Mouse (Mus musculus) stomach, embryonic 14.5 days (tissue): ENCODE data around the gene Gm20388. TPM values are rescaled to one million over a fixed set of nuclear protein-coding genes. Genes with fewer than 3 reads are reported as not detected.

Experiments used
- ATAC-seq: fragments of 200-750 bp; cut with Nextera tagmentation; 2 replicates; pipeline ENCODE4 v1.8.0; 2017; ENCODE audit warnings: low read depth, moderate TSS enrichment; ENCODE audit not compliant: insufficient number of reproducible peaks, insufficient read depth, low FRiP score
- H3K27ac ChIP-seq: fragments of 300-500 bp; sonication (generic); 2 replicates; pipeline ENCODE4 v1.5.1; 2014; ENCODE audit warnings: mild to moderate bottlenecking, low read length, moderate library complexity, mixed read lengths
- H3K27me3 ChIP-seq: fragments of 300-500 bp; sonication (generic); 2 replicates; pipeline ENCODE4 v1.6.1; 2014; ENCODE audit warnings: low read length, control low read depth, mixed read lengths; ENCODE audit not compliant: control insufficient read depth, insufficient read depth
- H3K36me3 ChIP-seq: fragments of 300-500 bp; sonication (generic); 2 replicates; pipeline ENCODE4 v1.6.1; 2014; ENCODE audit warnings: mild to moderate bottlenecking, control low read depth, low read length, moderate library complexity, mixed read lengths; ENCODE audit not compliant: control insufficient read depth, insufficient read depth
- H3K4me1 ChIP-seq: fragments of 300-500 bp; sonication (generic); 2 replicates; pipeline ENCODE4 v1.6.1; 2014; ENCODE audit warnings: low read length, control low read depth, mixed read lengths; ENCODE audit not compliant: control insufficient read depth, insufficient read depth
- H3K4me2 ChIP-seq: fragments of 300-500 bp; sonication (generic); replicated peaks from 2 replicates; pipeline ENCODE4 v1.6.1; 2014; ENCODE audit warnings: low read depth, low read length, control low read depth
- H3K4me3 ChIP-seq: fragments of 300-500 bp; sonication (generic); 2 replicates; pipeline ENCODE4 v1.5.1; 2014; ENCODE audit warnings: low read depth, low read length, control low read depth
- H3K9ac ChIP-seq: fragments of 300-500 bp; sonication (generic); replicated peaks from 2 replicates; pipeline ENCODE4 v1.6.1; 2014; ENCODE audit warnings: low read depth, mild to moderate bottlenecking, control low read depth, low read length, moderate library complexity, mixed read lengths
- H3K9me3 ChIP-seq: fragments of 300-500 bp; sonication (generic); 2 replicates; pipeline ENCODE4 v1.6.1; 2016; ENCODE audit warnings: low read depth, low read length, control low read depth; ENCODE audit not compliant: control insufficient read depth
- WGBS: fragments of 180-500 bp; shearing (Covaris S2); extraction: QIAGEN DNeasy Blood & Tissue Kit; methylation state at CpG from one replicate; pipeline ENCODE4 v1.1.7; 2014; 5-methylcytosine and 5-hydroxymethylcytosine counted together
- polyA plus RNA-seq: library from polyadenylated mRNA; unstranded; fragments of >200 nt; fragmentation: Nextera tagmentation; extraction: Ambion mirVana; gene quantifications from 2 replicates; pipeline ENCODE4 v1.2.1, GENCODE M21; 2014

Gene Gm20388
- polyA plus RNA-seq, 1 experiment from 2014 or later, result 11.4 TPM

DNA sequence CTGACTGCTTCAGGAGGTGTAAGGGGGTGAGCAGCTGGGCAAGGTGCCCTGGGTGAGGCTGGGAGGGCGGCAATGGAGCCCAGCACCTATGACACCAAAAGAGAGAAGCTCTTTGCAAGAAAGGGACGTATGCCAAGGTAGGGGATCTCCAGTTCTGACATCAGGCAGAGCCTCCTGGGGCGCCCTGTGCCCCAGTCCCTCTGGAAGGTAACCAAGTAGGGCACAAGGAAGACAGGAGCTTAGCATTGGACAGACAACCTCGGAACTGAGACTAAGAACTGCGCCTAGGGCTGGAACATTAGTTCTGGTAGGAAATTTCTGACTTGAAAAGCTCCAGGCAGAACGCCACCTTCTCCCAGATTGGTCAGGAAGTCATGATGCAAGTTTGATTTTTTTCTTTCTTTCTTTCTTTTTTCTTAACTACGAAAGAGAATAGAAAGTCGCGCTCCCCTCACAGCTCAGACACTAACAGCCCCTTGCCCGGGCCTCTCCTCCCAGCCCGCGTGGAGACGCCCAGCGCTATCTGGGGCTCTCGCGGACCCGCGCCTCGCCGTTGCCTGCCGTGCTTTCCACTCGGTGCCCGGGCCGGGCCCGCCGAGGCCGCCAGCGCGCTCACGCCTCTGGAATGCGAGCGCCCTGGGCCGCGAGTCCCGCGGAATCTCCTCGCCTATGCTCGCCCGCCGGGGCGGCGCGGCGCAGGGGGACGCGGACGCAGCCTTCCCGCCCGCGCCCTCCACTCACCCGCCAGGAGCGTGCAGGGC lies 2639.8 kb downstream of the Gm20388 start:
- peak overlapping the region; percentile 70 for H3K4me3 ChIP-seq
- WGBS, result 3% methylated on average over 52 of the region's 52 CpGs
- ATAC-seq, result peak; percentile 42

DNA sequence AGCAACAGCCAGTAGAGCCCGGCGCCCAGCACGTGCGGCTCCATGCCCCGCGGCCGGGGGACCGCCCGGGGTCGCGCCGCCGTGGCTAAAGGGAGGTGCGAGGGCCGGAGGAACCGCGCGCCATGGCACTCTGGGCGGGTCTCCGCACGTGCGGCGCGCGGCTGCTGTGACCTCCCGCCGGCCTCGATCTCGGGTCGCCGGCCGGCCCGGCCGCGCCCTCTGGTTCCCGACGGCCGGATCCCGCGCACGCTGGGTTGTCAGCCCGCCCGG lies 2640.3 kb downstream of the Gm20388 start:
- no peak; the same call in 1 of the 2 replicates for ATAC-seq
- Histone ChIP-seq H3K4me1 (peaks cover 33% of the 10 kb centered on the region), H3K9me3 (no peaks in the 10 kb centered on the region), H3K4me2 (peak overlapping the region; percentile 72), H3K36me3 (no peaks in the 10 kb centered on the region), H3K9ac (peak overlapping the region; percentile 93), H3K4me3 (peak overlapping the region; percentile 70), H3K27ac (peak overlapping the region; percentile 90), H3K27me3 (no peaks in the 10 kb centered on the region)
- under 1% methylated on average over 43 of the region's 43 CpGs for WGBS

More for the DNA sequence above, 2639.8 kb downstream of the Gm20388 start:
- peak overlapping the region; percentile 72 for H3K4me2 ChIP-seq
- H3K4me1 ChIP-seq, result peaks cover 33% of the 10 kb centered on the region
- H3K27me3 ChIP-seq, result no peaks in the 10 kb centered on the region
- no peaks in the 10 kb centered on the region for H3K9me3 ChIP-seq
- peak overlapping the region; percentile 90 for H3K27ac ChIP-seq
- peak overlapping the region; percentile 93 for H3K9ac ChIP-seq
- H3K36me3 ChIP-seq, result no peaks in the 10 kb centered on the region

DNA sequence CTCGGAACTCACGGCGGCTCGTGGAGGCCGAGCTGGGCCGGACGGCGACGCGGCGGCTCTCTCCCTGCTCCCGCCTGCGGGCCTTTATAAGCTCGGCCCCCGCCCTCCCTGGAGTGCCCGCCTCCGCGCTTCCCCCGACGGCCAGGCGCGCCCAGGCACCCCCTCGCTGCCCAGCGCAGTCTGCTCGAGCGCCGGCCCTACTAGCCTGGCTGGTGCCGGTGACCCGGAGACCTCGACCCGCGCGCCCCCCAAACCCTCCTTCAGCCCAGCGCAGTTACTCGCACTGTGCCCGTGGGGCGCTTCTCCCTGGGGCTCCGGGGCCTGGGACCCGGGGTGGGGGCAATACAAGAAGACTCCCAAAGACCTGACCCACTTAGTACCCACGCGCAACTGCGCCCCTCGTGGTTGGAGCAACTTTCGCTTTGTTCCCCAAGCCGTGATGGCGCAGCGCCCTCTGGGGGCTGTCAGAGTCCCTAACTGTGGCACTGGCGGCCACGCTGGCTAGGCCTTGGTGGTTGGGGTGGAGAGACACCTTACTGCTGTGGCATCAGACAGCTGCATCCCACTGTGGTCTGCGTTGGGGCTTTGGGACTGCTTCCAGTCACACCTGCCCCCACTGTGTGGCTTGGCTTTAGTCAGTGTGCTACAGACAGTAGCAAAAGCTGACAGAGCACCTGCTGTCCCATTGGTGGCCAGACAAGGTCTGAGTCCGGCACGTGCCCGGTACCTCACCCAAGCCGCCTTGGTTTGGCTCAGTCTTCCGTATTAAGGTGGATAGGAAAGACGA lies 2640.8 kb downstream of the Gm20388 start, which contains the start of gene Piezo1:
Gene Piezo1 (minus strand): TSS at position 65 of the 787 bp plus-strand sequence.
- Histone ChIP-seq H3K4me1 (peaks cover 37% of the 10 kb centered on the region), H3K27me3 (no peaks in the 10 kb centered on the region), H3K9ac (peak within 1 kb of the TSS; percentile 93), H3K9me3 (no peaks in the 10 kb centered on the region), H3K4me3 (peak within 1 kb of the TSS; percentile 70), H3K4me2 (peak within 1 kb of the TSS; percentile 72), H3K36me3 (no peaks in the 10 kb centered on the region), H3K27ac (peak within 1 kb of the TSS; percentile 90)
- WGBS, result 10% methylated on average over 51 of the region's 56 CpGs
- ATAC-seq, result peak; percentile 82

DNA sequence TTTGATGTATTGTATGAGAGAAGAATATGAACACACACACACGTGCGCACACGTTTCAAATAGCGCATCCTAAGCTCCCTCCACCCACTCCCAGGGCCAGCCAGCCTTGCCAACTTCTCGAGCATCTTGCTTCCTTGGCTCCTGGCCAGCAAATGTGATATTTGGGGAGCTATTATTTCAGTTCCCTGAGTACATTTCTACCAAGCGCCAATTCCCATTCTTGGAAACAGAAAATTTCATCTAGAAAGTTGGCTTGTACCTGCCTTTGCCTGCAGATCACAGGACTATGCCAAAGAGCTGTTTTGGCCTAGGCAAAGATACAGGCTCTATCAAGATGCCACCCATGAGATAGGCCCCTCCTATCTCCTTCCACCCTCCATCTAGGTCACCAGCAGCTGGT lies 2644.1 kb downstream of the Gm20388 start:
- Histone ChIP-seq H3K9me3 (no peaks in the 10 kb centered on the region), H3K4me1 (peaks cover 5% of the 10 kb centered on the region; the same call in 1 of the 2 replicates), H3K27ac (no peak overlapping the region), H3K4me2 (no peak overlapping the region), H3K27me3 (no peaks in the 10 kb centered on the region), H3K4me3 (no peak overlapping the region), H3K36me3 (no peaks in the 10 kb centered on the region), H3K9ac (no peak overlapping the region)
- no peak for ATAC-seq
- WGBS, result 71% methylated on average over 6 of the region's 6 CpGs

DNA sequence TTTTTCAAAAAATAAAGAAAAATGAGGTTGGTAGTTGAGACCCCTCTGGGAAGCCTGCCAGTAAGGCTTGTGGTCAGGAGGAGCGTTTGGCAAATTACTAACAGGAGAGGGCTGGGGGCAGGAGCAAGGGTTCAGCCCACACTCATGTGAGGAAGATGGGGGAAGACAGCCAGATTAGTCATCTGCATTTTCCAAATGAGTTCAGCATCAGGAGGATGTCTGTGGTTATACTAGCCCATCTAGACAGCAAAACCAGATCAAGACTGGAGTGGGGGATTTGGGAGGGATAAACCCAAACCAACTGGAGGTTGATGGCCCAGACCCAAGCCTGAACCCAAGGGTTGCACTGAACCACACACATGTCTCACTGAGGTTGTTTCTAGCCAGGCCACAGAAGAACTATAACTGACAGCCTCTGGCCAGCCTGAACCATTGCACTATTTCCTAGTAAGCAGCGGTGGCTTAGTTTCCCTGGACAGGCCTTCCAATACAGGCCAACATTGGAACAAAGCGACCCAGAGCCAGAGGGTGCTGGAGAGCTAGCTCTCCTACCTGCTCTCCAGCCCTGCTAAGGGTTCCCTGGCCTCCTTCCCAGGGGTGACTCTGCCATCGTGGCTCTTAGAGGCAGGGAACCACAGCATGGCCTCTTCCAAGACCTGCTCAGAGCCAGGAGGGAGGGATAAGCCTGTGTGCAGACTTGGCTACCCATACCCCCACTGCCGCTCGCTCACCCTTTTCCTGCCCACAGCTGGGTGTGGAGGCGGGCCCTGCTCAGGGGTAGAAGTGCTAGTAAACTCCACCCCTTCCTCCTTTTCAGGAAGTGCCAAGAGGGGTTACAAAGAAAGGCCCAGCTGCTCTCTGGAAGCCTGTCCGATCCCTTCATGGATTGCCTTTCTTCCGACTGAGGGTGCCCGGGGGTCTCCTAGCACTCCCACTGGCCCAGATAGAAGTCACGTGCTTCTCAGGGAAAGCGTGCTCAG lies 2645.7 kb downstream of the Gm20388 start:
- Histone ChIP-seq H3K9ac (no peak overlapping the region), H3K9me3 (no peaks in the 10 kb centered on the region), H3K27ac (peak overlapping the region; percentile 74; the same call in 1 of the 2 replicates), H3K4me3 (no peak overlapping the region), H3K27me3 (no peaks in the 10 kb centered on the region), H3K4me1 (peaks cover 5% of the 10 kb centered on the region; the same call in 1 of the 2 replicates), H3K4me2 (no peak overlapping the region), H3K36me3 (no peaks in the 10 kb centered on the region)
- 60% methylated on average over 12 of the region's 12 CpGs for WGBS
- no peak for ATAC-seq

DNA sequence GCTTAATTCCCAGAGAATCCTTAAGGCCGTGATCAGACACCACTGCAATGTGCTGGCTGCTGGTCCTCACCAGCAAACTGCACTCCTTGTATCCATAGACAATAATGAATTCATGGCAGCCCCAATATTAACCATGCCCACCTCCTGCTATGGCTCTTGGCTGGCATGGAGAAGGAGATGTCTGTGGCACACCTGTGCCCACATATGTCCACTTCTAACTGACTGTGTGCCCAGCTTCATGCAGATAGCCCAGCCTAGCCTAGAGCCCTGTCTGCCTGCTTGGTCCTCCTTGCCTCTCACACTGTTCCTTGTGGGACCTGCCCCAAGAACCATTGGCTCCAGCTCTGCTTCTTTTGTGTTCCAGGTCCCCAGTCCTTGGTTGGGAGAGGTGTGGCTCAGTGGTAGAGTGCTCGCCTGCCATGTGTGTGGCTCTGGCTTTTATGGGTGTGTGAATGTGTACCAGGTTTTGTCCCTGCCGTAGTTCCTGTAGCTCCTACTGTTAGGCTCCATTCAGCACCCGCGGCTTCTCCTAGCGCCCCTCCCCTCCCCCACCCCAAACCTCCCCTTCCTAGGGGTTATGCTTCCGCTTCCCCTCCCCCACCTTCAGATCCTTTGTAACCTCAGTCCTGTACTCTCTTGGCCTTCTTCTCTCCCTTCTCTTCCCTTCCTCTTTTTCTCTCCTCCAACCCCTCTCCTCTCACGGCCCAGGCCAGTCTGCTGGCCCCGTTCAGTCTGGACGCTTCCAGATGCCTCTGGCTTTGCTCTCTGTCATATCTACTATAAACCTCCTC lies 2646.8 kb downstream of the Gm20388 start:
- H3K4me2 ChIP-seq, result no peak overlapping the region
- no peaks in the 10 kb centered on the region for H3K27me3 ChIP-seq
- no peak overlapping the region for H3K9ac ChIP-seq
- H3K9me3 ChIP-seq, result no peaks in the 10 kb centered on the region
- 42% methylated on average over 10 of the region's 10 CpGs for WGBS
- no peak for ATAC-seq
- H3K27ac ChIP-seq, result peak overlapping the region; percentile 16; the same call in 1 of the 2 replicates
- H3K4me3 ChIP-seq, result no peak overlapping the region
- H3K4me1 ChIP-seq, result peaks cover 5% of the 10 kb centered on the region; the same call in 1 of the 2 replicates
- H3K36me3 ChIP-seq, result no peaks in the 10 kb centered on the region

DNA sequence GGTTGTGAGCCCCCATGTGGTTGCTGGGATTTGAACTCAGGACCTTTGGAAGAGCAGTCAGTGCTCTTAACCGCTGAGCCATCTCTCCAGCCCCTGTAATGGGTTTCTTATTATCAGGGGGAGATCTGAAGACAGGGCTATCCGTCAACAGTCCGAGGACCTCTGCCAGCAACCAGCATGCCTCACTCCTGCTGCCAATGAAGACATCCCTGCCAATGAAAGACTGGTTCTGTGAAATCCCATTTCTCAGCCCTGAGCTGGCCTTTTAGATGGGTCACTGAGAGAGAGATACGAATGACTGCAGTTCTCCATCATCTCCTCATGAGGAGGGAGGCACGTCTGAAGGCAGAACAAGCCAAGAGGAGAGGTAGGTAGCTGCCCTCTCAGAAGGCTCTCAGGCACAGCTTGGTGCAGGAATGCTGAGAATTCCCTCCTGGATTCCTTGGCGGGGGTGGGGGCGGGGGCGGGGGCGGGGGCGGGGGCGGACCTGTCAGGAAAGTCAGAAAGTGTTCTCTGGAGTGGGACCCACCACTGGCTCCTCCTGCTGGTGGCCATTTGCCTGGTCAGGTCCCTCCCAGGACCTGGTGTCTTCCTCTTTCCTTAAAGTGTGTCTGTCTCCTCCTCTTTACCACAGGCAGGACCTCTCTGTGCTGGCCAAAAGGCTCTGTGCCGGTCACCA lies 2648.2 kb downstream of the Gm20388 start:
- H3K27me3 ChIP-seq, result no peaks in the 10 kb centered on the region
- WGBS, result 10% methylated on average over 12 of the region's 12 CpGs
- ATAC-seq, result no peak
- H3K36me3 ChIP-seq, result no peaks in the 10 kb centered on the region
- no peak overlapping the region for H3K4me2 ChIP-seq
- no peak overlapping the region for H3K4me3 ChIP-seq
- H3K4me1 ChIP-seq, result peaks cover 5% of the 10 kb centered on the region; the same call in 1 of the 2 replicates
- no peak overlapping the region for H3K9ac ChIP-seq
- H3K9me3 ChIP-seq, result no peaks in the 10 kb centered on the region
- no peak overlapping the region for H3K27ac ChIP-seq
